Mouse (Mus musculus) brain, embryonic 14.5 days (tissue): ENCODE measurements at regions not wholly inside any gene's neighbourhood (a gene's known extent, or its start where the extent isn't known, plus 50 kb on each side); places are given as distances from the start of the nearest gene placed in this dataset.

Experiments used
- DNase-seq: peaks from one replicate; pipeline ENCODE4 v3.0.0-alpha.2; 2011; ENCODE audit warnings: low read depth
- CTCF ChIP-seq: fragments of 200-500 bp; IDR thresholded peaks from 2 replicates; pipeline ENCODE4 v1.5.1; 2012; ENCODE audit warnings: inconsistent platforms, mild to moderate bottlenecking, moderate library complexity, borderline replicate concordance; ENCODE audit not compliant: insufficient read depth, insufficient read length; ENCODE audit errors: extremely low read depth
- POLR2A ChIP-seq: fragments of 200-500 bp; IDR thresholded peaks from 2 replicates; pipeline ENCODE4 v1.6.1; 2012; ENCODE audit warnings: mild to moderate bottlenecking, inconsistent platforms, borderline replicate concordance; ENCODE audit not compliant: poor library complexity, insufficient read depth, insufficient read length, severe bottlenecking; ENCODE audit errors: extremely low read depth

DNA sequence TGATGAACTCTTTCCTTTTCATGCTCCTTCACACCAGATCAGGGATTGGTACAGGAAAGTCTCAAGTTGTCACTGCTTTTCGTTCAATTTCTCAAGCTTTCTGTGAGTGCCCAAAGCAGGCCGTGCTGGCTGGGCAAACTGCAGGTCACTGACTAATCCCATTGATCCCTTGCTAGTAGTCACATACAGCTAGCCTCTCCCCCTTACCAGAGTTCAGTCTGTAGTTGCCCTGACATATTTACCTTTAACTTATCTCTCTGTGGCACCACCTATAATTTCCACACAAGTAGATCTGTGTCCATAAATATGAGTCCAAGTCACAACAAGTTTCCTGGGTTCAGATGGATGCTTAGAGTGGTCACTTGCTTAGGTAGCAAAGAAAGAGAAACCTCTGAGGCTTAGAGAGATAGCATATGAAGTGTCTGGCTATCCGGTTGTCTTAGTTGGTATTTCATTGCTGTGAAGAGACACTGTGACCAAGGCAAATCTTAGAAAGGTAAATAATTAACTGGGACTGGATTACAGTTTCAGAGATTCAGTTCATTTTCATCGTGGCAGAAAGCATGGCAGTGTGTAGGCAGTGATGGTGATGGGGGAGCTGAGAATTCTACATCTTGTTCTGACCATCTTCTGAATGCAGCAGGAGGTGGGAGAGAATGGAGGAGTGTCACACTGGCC, 362.8 kb upstream of the Pcsk5 start:
- TF ChIP-seq POLR2A (no peak), CTCF (no peak)
- DNase-seq: no peak

DNA sequence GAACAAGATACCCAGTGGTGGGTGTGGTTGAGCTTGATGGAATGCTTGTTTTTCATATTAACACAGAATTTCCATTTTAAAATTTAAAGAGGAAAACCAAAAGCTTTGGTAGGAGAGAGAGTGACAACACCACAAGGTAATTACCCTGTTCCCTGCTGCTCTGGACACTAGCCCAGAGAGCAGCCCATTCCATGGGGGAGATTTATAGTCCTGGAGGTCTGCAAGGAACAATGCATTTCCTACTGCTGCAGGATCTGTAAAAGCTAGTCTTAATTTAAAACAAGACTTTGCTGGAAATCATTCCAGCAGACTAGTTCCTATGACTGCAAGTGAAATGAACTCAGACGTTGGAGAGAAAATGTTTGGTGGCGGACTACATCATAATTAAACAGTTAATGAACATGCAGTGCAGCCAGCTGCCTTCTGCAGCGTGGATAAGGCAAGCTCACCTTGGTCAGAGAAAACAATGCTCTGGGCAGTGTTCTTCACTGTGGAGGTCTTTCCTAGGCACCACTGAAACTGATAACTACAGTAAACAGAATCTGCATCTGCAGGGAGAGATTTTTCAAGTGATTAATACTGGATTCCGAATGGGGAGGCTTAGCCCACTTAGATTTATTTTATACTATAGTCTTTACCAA, 351.8 kb upstream of the Pcsk5 start:
- TF ChIP-seq POLR2A (no peak), CTCF (no peak)
- DNase-seq: peak; percentile 43

DNA sequence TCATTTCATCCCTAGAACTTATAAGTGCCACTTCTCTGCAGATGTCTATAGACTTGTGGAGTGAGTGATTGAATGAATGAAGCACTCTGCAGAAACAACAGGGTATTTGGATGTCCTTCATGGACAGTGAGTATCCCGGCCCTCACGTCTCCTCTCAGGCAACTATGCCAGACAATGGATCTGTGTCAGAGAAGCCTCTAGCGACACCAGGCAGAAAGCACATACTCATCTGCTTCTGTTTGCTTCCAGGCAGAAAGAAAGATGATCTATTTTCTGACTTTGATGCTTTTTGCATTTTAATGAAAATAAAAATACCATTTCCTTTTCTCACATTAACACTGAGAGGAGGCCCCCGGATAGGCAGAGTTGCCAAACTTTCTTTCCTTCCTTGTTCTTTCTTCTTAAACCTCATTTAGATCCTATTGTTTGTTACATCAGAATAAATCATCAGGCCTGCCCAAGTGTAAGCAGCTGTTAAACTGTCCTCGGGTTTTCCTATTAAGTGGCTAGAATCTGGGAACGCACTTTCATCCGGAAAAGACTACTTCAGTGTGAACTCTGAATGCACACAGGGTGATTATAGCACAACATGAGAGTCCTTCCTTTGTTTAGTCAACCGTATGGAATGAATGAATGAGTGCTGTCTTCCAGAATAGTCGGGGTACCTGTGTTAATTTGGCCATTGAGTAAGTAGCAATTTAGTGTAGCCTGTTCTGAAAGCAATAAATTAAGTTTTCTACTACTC, 350.9 kb upstream of the Pcsk5 start:
- TF ChIP-seq POLR2A (no peak), CTCF (no peak)

GRCm38 (mm10) chr19:18185767-18186554, 348.5 kb upstream of the Pcsk5 start:
- no peak for DNase-seq
- TF ChIP-seq POLR2A (no peak), CTCF (no peak)

More for the DNA sequence above, 350.9 kb upstream of the Pcsk5 start:
- peak; percentile 31 for DNase-seq

GRCm38 (mm10) chr19:18185211-18185610, 347.8 kb upstream of the Pcsk5 start:
- TF ChIP-seq POLR2A (no peak), CTCF (no peak)
- DNase-seq: no peak

GRCm38 (mm10) chr19:18176200-18176599, 338.8 kb upstream of the Pcsk5 start:
- no peak for DNase-seq
- TF ChIP-seq POLR2A: no peak
- no peak for TF ChIP-seq CTCF

DNA sequence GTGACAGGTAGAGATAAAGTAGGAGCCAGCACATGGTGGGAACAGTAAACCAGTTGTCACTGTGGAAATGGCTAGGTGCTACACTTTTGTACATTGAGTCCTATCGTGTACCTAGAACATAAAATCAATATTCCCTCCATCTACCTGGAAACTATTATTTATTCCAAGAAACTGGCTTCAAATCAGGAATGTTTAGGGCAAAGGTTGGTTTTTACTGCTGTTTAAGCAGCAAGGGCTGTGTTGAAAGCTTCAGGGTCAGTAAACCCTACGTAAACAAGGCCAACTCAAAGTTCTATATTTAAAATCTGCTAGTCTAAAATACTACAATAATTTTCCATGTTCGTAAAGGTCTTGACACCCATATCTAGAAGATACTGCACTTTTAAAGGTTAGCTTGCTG, 309.1 kb upstream of the Pcsk5 start:
- no peak for DNase-seq
- TF ChIP-seq POLR2A (no peak), CTCF (no peak)

DNA sequence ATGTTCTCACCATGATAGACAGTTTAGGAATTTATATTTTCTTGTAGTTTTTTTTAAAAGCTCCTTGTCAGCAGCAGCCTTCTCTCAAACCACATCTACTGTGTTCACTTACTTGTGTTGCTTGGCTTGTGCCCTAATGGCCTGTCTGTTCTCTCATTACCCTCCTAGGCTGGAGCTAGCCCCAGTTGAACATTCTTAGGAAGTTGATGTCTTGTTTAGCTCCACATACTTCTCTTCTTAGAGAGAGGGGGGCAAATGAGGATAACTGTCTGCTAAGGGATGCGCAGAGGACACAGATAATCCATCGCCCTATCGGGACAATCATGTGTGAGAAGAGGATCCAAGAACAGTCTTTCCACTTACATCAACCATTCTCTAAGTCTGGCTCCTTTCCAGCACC, 293.5 kb upstream of the Pcsk5 start:
- DNase-seq: no peak
- TF ChIP-seq CTCF: no peak
- no peak for TF ChIP-seq POLR2A

DNA sequence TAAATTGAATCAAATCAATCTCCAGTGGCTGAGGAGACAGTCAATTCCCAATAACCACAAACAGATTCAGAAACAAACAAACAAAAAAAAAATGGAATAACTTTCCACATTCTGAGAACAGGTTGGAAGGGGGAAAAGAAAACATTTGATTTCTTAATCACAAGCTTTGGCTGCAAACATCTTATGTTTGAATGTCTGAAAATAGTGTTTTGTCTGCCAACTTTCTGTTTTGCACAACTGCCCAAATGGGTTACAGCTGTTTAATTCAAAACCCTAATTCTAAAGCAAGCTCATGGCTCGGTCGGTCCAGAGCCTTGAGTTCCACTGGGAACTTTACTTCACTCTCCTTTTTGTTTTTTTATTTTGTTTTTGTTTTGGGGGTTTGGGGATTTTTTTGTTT, 291.4 kb upstream of the Pcsk5 start:
- no peak for TF ChIP-seq CTCF
- TF ChIP-seq POLR2A: no peak
- DNase-seq: no peak

DNA sequence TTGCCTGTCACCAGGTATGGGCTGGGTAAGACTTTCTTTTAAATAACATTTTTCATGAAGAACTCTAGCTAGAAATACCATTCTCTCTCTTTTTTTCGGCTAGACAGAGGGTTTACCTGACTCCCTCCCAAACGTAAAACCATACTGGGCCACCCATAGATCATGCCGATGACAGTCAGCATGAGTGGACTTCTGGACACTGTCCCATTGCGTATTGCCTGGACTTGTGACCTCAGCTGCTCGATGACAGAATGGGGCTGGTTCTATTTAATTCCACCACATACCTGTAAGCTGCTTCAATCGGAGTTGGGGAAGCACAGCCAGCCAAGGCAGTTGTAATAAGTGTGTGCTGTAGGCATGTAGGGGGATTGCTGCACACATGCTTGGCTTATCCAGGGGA, 268.8 kb upstream of the Pcsk5 start:
- DNase-seq: no peak
- TF ChIP-seq CTCF: no peak
- TF ChIP-seq POLR2A: no peak

- TF ChIP-seq CTCF: no peak
- no peak for TF ChIP-seq POLR2A
- DNase-seq: peak; percentile 47
These were observed 267.2 kb upstream of the Pcsk5 start for GRCm38 (mm10) chr19:18104590-18104989.
